ENCODE assay signal across 20 mouse cellular contexts in the genomic region with DNA sequence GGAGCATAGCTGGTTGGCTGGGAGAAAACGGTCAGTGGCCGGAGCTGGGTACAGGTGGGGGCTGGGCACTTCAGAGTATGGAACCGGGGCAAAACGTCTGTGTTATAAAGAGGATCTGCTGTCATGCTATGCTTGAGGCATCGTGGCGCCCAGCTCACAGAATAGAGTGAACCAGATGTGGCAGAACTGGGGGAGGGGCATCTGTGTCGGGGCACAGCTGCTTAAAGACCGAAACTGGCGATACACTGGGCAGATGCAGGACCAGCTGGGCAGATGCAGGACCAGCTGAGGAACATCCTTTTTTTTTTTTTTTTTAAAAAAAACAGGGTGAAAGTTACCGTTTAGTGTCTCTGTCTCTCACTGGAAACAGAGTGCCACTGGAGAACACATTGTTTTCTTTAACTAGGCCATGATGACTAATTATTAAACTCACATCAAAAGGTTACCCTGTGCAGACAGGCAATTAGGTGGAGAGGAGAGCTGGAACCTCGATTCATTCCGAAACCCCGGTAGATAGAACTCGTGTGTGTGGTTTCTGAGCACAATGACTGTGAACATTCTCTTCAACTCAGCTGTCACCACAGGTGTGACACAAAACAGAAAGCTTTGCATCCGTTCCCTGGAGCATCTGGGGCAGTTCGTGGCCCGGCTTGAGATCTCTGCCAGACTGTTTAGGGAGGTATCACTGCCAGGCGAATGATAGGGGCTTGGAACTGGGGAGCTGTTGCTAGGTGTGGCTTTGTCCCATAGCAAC. TPM values are rescaled to one million over a fixed set of nuclear protein-coding genes. Genes with fewer than 3 reads are reported as not detected.
DNase-seq lines count a peak whose midpoint lies in the region; ATAC-seq lines count a peak whose summit lies in the region.
"Had no signal": no experiment of that assay in that cellular context is flagged by ENCODE, and none has a peak within 500 bp of the region (broad histone marks: within the 10 kb centered on the region; RNA-seq: fewer than 3 reads in every experiment).

No protein-coding gene starts in this region.

- ATAC-seq in midbrain, embryonic 13.5 days: 0 out of 2 replicates have a peak, but pooled peaks have one; percentile 19
- no peak for ATAC-seq in midbrain, embryonic 15.5 days (replicated peaks)
- ATAC-seq in erythroblast, adult 5-6 weeks (replicated peaks; ENCODE audit: low FRiP score, poor library complexity, severe bottlenecking): no peak
- ATAC-seq: forebrain, embryonic 14.5 days had no signal

- H3K36me3 ChIP-seq in midbrain, embryonic 13.5 days: no peaks in the 10 kb centered on the region
- H3K36me3 ChIP-seq in midbrain, embryonic 15.5 days (replicated peaks): no peaks in the 10 kb centered on the region
- no peaks in the 10 kb centered on the region for H3K36me3 ChIP-seq in embryonic facial prominence, embryonic 10.5 days (replicated peaks)
- H3K36me3 ChIP-seq: embryonic facial prominence, embryonic 12.5 days; heart, embryonic 12.5 days; hindbrain, embryonic 12.5 days; limb, embryonic 12.5 days had no signal

- H3K4me1 ChIP-seq in midbrain, embryonic 13.5 days (replicated peaks): peaks cover 29% of the 10 kb centered on the region
- peaks cover 12% of the 10 kb centered on the region for H3K4me1 ChIP-seq in midbrain, embryonic 15.5 days
- H3K4me1 ChIP-seq in embryonic facial prominence, embryonic 10.5 days: peaks cover 47% of the 10 kb centered on the region

- no peak overlapping the region for H3K4me2 ChIP-seq in midbrain, embryonic 13.5 days (replicated peaks)
- H3K4me2 ChIP-seq in midbrain, embryonic 15.5 days: no peak overlapping the region
- H3K4me2 ChIP-seq: embryonic facial prominence, embryonic 12.5 days; heart, embryonic 12.5 days; hindbrain, embryonic 12.5 days; limb, embryonic 12.5 days; lung, embryonic 14.5 days; midbrain, embryonic 11.5 days had no signal

- peaks cover 10% of the 10 kb centered on the region for H3K27me3 ChIP-seq in midbrain, embryonic 13.5 days
- no peaks in the 10 kb centered on the region for H3K27me3 ChIP-seq in midbrain, embryonic 15.5 days (replicated peaks)
- H3K27me3 ChIP-seq in embryonic facial prominence, embryonic 10.5 days (replicated peaks; ENCODE audit: low read depth, poor library complexity, severe bottlenecking): peaks cover 20% of the 10 kb centered on the region
- H3K27me3 ChIP-seq: embryonic facial prominence, embryonic 12.5 days; heart, embryonic 12.5 days had no signal

- H3K4me3 ChIP-seq in midbrain, embryonic 13.5 days (replicated peaks): no peak overlapping the region
- no peak overlapping the region for H3K4me3 ChIP-seq in midbrain, embryonic 15.5 days
- H3K4me3 ChIP-seq in embryonic facial prominence, embryonic 10.5 days: no peak overlapping the region
- H3K4me3 ChIP-seq: embryonic facial prominence, embryonic 12.5 days; heart, embryonic 12.5 days; hindbrain, embryonic 12.5 days; limb, embryonic 12.5 days had no signal

- DNase-seq in embryonic facial prominence, embryonic 10.5 days (ENCODE audit: low spot score): peak; percentile 41
- peak; percentile 58 for DNase-seq in retina, embryonic 14.5 days (ENCODE audit: low spot score)
- DNase-seq in thymus, postnatal 4 days: peak; percentile 74
- no peak for DNase-seq in gastrocnemius, postnatal 25 days
- DNase-seq in urinary bladder, postnatal 4 days (ENCODE audit: low spot score in 2 of 2): no peak
- DNase-seq: cerebellum, adult 9-11 months; gastrocnemius, postnatal 14 days; lung, embryonic 14.5 days; right cerebral cortex, postnatal 14 days had no signal

- H3K9ac ChIP-seq in midbrain, embryonic 13.5 days (replicated peaks): no peak overlapping the region
- no peak overlapping the region for H3K9ac ChIP-seq in midbrain, embryonic 15.5 days
- H3K9ac ChIP-seq: embryonic facial prominence, embryonic 12.5 days; heart, embryonic 12.5 days; hindbrain, embryonic 12.5 days; limb, embryonic 12.5 days; lung, embryonic 14.5 days had no signal

- WGBS in midbrain, embryonic 13.5 days: 67% methylated on average over 18 of the region's 18 CpGs
- WGBS in midbrain, embryonic 15.5 days: 59% methylated on average over 18 of the region's 18 CpGs
- 60% methylated on average over 18 of the region's 18 CpGs for WGBS in embryonic facial prominence, embryonic 10.5 days

- H3K9me3 ChIP-seq in midbrain, embryonic 13.5 days: no peaks in the 10 kb centered on the region
- no peaks in the 10 kb centered on the region for H3K9me3 ChIP-seq in midbrain, embryonic 15.5 days
- no peaks in the 10 kb centered on the region for H3K9me3 ChIP-seq in embryonic facial prominence, embryonic 10.5 days
- H3K9me3 ChIP-seq: embryonic facial prominence, embryonic 12.5 days; heart, embryonic 12.5 days; hindbrain, embryonic 12.5 days; limb, embryonic 12.5 days had no signal

- no peak overlapping the region for H3K27ac ChIP-seq in midbrain, embryonic 13.5 days
- no peak overlapping the region for H3K27ac ChIP-seq in midbrain, embryonic 15.5 days
- H3K27ac ChIP-seq in embryonic facial prominence, embryonic 10.5 days (replicated peaks): no peak overlapping the region
- H3K27ac ChIP-seq: embryonic facial prominence, embryonic 12.5 days; hindbrain, embryonic 12.5 days; limb, embryonic 12.5 days had no signal

RNA-seq across cellular contexts. Expression of gene Gtsf1l, which starts 15.4 kb away (rescaled TPM):
- polyA plus RNA-seq in midbrain, embryonic 13.5 days (2015; fragmentation: Nextera tagmentation; extraction: Ambion mirVana): not detected in 2 replicates
- not detected in 2 replicates for polyA plus RNA-seq in midbrain, embryonic 15.5 days (2015; fragmentation: Nextera tagmentation; extraction: Ambion mirVana)
- polyA plus RNA-seq in embryonic facial prominence, embryonic 10.5 days (2016; fragmentation: Nextera tagmentation; extraction: Ambion mirVana): 0.19 TPM in 1 of 2 replicates, not detected in the other
- not detected for total RNA-seq in gastrocnemius, postnatal 25 days (2021)
- 2.9 TPM in 1 of 2 replicates, not detected in the other for total RNA-seq in erythroblast, adult 5-6 weeks (2015; ENCODE audit: low replicate concordance)
- not detected in 2 replicates for total RNA-seq in erythroblast, adult 5-6 weeks (2017; ENCODE audit: low replicate concordance)
- total RNA-seq: gastrocnemius, postnatal 14 days had no signal
- polyA plus RNA-seq: embryonic facial prominence, embryonic 12.5 days; heart, embryonic 12.5 days; hindbrain, embryonic 12.5 days; kidney, embryonic 14.5 days; limb, embryonic 12.5 days; lung, embryonic 14.5 days; midbrain, embryonic 11.5 days; neural tube, embryonic 14.5 days had no signal

RNA-seq across cellular contexts. Expression of gene Mybl2, which starts 48.6 kb away (rescaled TPM):
- polyA plus RNA-seq in midbrain, embryonic 13.5 days (2015; fragmentation: Nextera tagmentation; extraction: Ambion mirVana): 10.8 and 12.4 TPM in 2 replicates
- polyA plus RNA-seq in midbrain, embryonic 15.5 days (2015; fragmentation: Nextera tagmentation; extraction: Ambion mirVana): 4.0 and 4.9 TPM in 2 replicates
- polyA plus RNA-seq in embryonic facial prominence, embryonic 10.5 days (2016; fragmentation: Nextera tagmentation; extraction: Ambion mirVana): 49.8 and 54.4 TPM in 2 replicates
- under 1 TPM; 0.56 to 0.70 TPM for total RNA-seq in gastrocnemius, postnatal 25 days (2021)
- 9.2 and 22.2 TPM in 2 replicates for total RNA-seq in erythroblast, adult 5-6 weeks (2015; ENCODE audit: low replicate concordance)
- 35.9 and 65.1 TPM in 2 replicates for total RNA-seq in erythroblast, adult 5-6 weeks (2017; ENCODE audit: low replicate concordance)

Comparison
In these comparisons a context has a peak if more than half of its experiments do, and no peak if none do; other contexts are left out.
1. DNase-seq: peak in embryonic facial prominence, embryonic 10.5 days (single experiment), retina, embryonic 14.5 days (single experiment) and thymus, postnatal 4 days (single experiment); none in gastrocnemius, postnatal 25 days (single experiment) and urinary bladder, postnatal 4 days (0 of 2).